Mouse (Mus musculus) E14TG2a.4 (cell line): Measurements from ENCODE around the gene Dhx15.

Source experiments
- CTCF ChIP-seq: conservative IDR thresholded peaks from 2 replicates; pipeline ENCODE4 v1.5.1; 2014; ENCODE audit warnings: low read length
- POU5F1 ChIP-seq: IDR thresholded peaks from 2 replicates; pipeline ENCODE4 v1.6.1; 2014; ENCODE audit warnings: low read length, borderline replicate concordance

- TF ChIP-seq CTCF, result no peak
- TF ChIP-seq POU5F1, result no peak
Measured at GRCm38 (mm10) chr5:52113851-52114731, 76.2 kb downstream of the Dhx15 start.
